Mouse (Mus musculus): ENCODE measurements around the gene Kcnj14.

GRCm38 (mm10) chr7:45782271-45782670, 42.3 kb downstream of the Kcnj14 start:
- TF ChIP-seq CTCF (IDR thresholded peaks at IDR 0.05; ENCODE audit: low read depth) (no peak), EP300 (IDR thresholded peaks at IDR 0.05; ENCODE audit: low read depth) (no peak)
